Mouse (Mus musculus): Measurements from ENCODE around the gene Pelo. TPM values are rescaled to one million over a fixed set of nuclear protein-coding genes. Genes with fewer than 3 reads are reported as not detected.

Pelo gene
- polyA plus RNA-seq, 1 experiment from 2014 or later: 8.4 TPM

DNA sequence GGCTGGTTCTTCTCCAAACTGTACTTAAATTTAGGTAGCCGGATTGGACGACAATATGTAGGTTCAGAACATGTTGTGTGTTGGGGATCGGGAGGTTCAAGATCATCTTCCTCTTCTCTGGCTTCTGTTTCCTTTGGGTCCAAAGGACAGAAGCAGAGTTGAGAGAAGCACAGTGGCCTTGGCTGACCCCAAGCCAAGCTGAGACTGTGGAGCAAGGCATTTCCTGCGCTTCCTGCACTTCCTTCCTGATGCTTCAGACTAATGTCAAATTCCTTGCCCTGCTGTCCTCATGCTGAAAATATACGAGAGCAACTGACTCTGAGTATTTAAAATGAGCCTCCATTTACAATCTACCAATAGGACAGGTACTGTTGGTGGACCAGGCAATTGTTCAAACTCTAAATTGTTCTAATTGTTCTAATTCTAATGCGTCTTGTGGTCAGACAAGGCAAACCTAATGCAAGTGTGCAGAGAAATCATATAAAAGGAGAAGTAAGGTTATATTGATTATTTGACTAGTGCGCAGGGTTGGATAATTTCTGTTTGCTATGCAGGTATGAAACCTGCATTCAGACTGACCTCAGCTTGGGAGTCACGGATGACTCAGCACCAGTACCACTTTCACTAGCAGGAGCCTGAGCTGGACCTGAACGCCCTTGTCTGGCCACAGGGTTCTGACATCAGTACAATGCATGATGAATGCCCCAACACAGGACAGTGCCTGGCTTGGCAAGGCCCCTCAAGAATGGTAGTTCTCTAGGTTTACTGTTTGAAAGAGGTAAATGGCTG is 12.4 kb downstream of the Pelo start:
- no peak for TF ChIP-seq CTCF (IDR thresholded peaks at IDR 0.05; ENCODE audit: low read depth)

GRCm38 (mm10) chr13:115072386-115072785 is 17.6 kb downstream of the Pelo start:
- Histone ChIP-seq H3K27me3 (ENCODE audit: insufficient read depth, low read length) (no peaks in the 10 kb centered on the region), H3K36me3 (ENCODE audit: insufficient read depth, low read length) (no peaks in the 10 kb centered on the region), H3K4me1 (replicated peaks; ENCODE audit: insufficient read depth, low read length) (peaks cover 8% of the 10 kb centered on the region; the same call in 1 of the 2 replicates), H3K4me2 (ENCODE audit: low read length) (no peak overlapping the region), H3K9ac (ENCODE audit: low read depth, low read length) (no peak overlapping the region), H3K4me3 (replicated peaks; ENCODE audit: low read depth, low read length) (no peak overlapping the region), H3K27ac (no peak overlapping the region), H3K9me3 (replicated peaks; ENCODE audit: low read length) (no peaks in the 10 kb centered on the region)
- no peak for ATAC-seq (replicated peaks; ENCODE audit: low FRiP score, low read depth)
- 62% methylated on average over 6 of the region's 6 CpGs for WGBS
- DNase-seq (ENCODE audit: low spot score): peak; percentile 61
- no peak for TF ChIP-seq CTCF (IDR thresholded peaks at IDR 0.05; ENCODE audit: low read depth)

More for the DNA sequence above, 12.4 kb downstream of the Pelo start:
- H3K27ac ChIP-seq: no peak overlapping the region
- no peaks in the 10 kb centered on the region; the same call in 1 of the 2 replicates for H3K4me1 ChIP-seq (replicated peaks; ENCODE audit: insufficient read depth, low read length)
- DNase-seq (ENCODE audit: low spot score) (no peak), ATAC-seq (replicated peaks; ENCODE audit: low FRiP score, low read depth) (no peak)
- H3K9me3 ChIP-seq (replicated peaks; ENCODE audit: low read length): no peaks in the 10 kb centered on the region
- H3K9ac ChIP-seq (ENCODE audit: low read depth, low read length): no peak overlapping the region
- no peak overlapping the region for H3K4me3 ChIP-seq (replicated peaks; ENCODE audit: low read depth, low read length)
- no peaks in the 10 kb centered on the region for H3K36me3 ChIP-seq (ENCODE audit: insufficient read depth, low read length)
- WGBS: 70% methylated on average over 9 of the region's 9 CpGs
- H3K4me2 ChIP-seq (ENCODE audit: low read length): no peak overlapping the region
- no peaks in the 10 kb centered on the region for H3K27me3 ChIP-seq (ENCODE audit: insufficient read depth, low read length)

GRCm38 (mm10) chr13:115071431-115071830 is 18.6 kb downstream of the Pelo start:
- no peak for TF ChIP-seq CTCF (IDR thresholded peaks at IDR 0.05; ENCODE audit: low read depth)
- Histone ChIP-seq H3K4me1 (replicated peaks; ENCODE audit: insufficient read depth, low read length) (peaks cover 8% of the 10 kb centered on the region; the same call in 1 of the 2 replicates), H3K9ac (ENCODE audit: low read depth, low read length) (no peak overlapping the region), H3K27me3 (ENCODE audit: insufficient read depth, low read length) (no peaks in the 10 kb centered on the region), H3K4me3 (replicated peaks; ENCODE audit: low read depth, low read length) (no peak overlapping the region), H3K27ac (no peak overlapping the region), H3K9me3 (replicated peaks; ENCODE audit: low read length) (no peaks in the 10 kb centered on the region), H3K36me3 (ENCODE audit: insufficient read depth, low read length) (no peaks in the 10 kb centered on the region), H3K4me2 (ENCODE audit: low read length) (no peak overlapping the region)
- DNase-seq (ENCODE audit: low spot score): no peak
- WGBS: 68% methylated on average over 3 of the region's 3 CpGs
- ATAC-seq (replicated peaks; ENCODE audit: low FRiP score, low read depth): no peak

DNA sequence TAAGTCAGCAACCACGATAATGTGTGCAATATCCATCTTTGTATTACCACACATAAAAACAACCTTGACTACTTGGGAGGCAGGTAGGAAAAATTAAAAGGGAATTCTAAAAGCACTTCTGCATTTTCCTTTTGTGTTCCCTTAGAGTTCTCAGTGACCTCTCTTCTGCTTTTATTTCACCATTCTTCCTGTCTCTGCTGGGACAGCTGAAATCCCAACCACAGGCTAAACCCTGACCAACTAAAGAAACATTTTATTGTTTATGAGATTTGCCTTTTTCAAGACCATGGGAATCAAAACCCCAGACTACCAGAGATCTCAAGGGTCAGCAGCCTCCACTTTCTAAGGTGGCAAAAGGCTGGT is 22.0 kb downstream of the Pelo start:
- no peaks in the 10 kb centered on the region for H3K9me3 ChIP-seq (replicated peaks; ENCODE audit: low read length)
- no peak overlapping the region for H3K4me3 ChIP-seq (replicated peaks; ENCODE audit: low read depth, low read length)
- no peak for DNase-seq (ENCODE audit: low spot score)
- H3K9ac ChIP-seq (ENCODE audit: low read depth, low read length): no peak overlapping the region
- 53% methylated on average over 1 of the region's 1 CpGs for WGBS
- H3K4me1 ChIP-seq (replicated peaks; ENCODE audit: insufficient read depth, low read length): peaks cover 8% of the 10 kb centered on the region; the same call in 1 of the 2 replicates
- H3K4me2 ChIP-seq (ENCODE audit: low read length): no peak overlapping the region
- no peak for TF ChIP-seq CTCF (IDR thresholded peaks at IDR 0.05; ENCODE audit: low read depth)
- ATAC-seq (replicated peaks; ENCODE audit: low FRiP score, low read depth): no peak
- H3K27ac ChIP-seq: peak overlapping the region; percentile 67; the same call in 1 of the 2 replicates
- H3K27me3 ChIP-seq (ENCODE audit: insufficient read depth, low read length): no peaks in the 10 kb centered on the region
- H3K36me3 ChIP-seq (ENCODE audit: insufficient read depth, low read length): no peaks in the 10 kb centered on the region

DNA sequence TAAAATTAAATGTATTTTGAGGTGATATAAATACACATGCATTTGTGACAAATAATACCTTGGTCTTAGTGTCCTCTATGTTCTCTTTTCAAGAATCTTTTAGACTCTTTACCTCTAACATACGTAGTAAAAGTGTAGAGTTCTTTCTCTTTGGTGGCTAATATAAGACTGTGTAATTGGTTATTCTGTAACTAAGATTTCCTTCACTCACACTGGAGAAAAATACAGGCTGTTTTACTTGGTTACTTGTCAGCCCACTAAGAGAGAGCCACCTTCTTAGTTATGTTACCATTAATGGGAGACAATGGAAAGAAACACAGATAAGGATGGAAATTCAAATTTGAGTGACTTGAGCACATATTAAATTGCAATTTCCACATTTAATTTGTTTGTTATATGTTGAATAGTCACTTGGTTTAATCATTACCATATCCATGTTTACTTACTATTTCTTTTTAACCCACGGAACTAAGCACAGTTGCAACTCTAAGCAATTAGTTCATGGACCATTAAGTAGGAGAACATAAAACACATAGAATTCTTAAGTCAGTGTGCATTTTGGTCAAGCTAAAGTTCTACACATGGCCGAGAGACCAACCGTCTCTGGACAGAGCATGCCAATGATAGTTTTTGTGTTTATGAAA is 22.5 kb downstream of the Pelo start:
- H3K27me3 ChIP-seq (ENCODE audit: insufficient read depth, low read length): no peaks in the 10 kb centered on the region
- TF ChIP-seq CTCF (IDR thresholded peaks at IDR 0.05; ENCODE audit: low read depth): no peak
- H3K4me3 ChIP-seq (replicated peaks; ENCODE audit: low read depth, low read length): no peak overlapping the region
- WGBS: 45% methylated on average over 4 of the region's 4 CpGs
- H3K4me1 ChIP-seq (replicated peaks; ENCODE audit: insufficient read depth, low read length): peaks cover 8% of the 10 kb centered on the region; the same call in 1 of the 2 replicates
- ATAC-seq (replicated peaks; ENCODE audit: low FRiP score, low read depth) (peak; percentile 43; the same call in 1 of the 2 replicates), DNase-seq (ENCODE audit: low spot score) (peak; percentile 58)
- no peak overlapping the region for H3K4me2 ChIP-seq (ENCODE audit: low read length)
- no peaks in the 10 kb centered on the region for H3K36me3 ChIP-seq (ENCODE audit: insufficient read depth, low read length)
- H3K9me3 ChIP-seq (replicated peaks; ENCODE audit: low read length): no peaks in the 10 kb centered on the region
- no peak overlapping the region for H3K9ac ChIP-seq (ENCODE audit: low read depth, low read length)
- H3K27ac ChIP-seq: no peak overlapping the region

GRCm38 (mm10) chr13:115057555-115057954 is 32.4 kb downstream of the Pelo start:
- TF ChIP-seq CTCF (IDR thresholded peaks at IDR 0.05; ENCODE audit: low read depth): no peak
- Histone ChIP-seq H3K4me1 (replicated peaks; ENCODE audit: insufficient read depth, low read length) (peaks cover 12% of the 10 kb centered on the region), H3K27me3 (ENCODE audit: insufficient read depth, low read length) (no peaks in the 10 kb centered on the region), H3K27ac (no peak overlapping the region), H3K36me3 (ENCODE audit: insufficient read depth, low read length) (no peaks in the 10 kb centered on the region), H3K4me2 (ENCODE audit: low read length) (no peak overlapping the region), H3K9ac (ENCODE audit: low read depth, low read length) (no peak overlapping the region), H3K4me3 (replicated peaks; ENCODE audit: low read depth, low read length) (no peak overlapping the region), H3K9me3 (replicated peaks; ENCODE audit: low read length) (no peaks in the 10 kb centered on the region)
- ATAC-seq (replicated peaks; ENCODE audit: low FRiP score, low read depth) (no peak), DNase-seq (ENCODE audit: low spot score) (no peak)
- WGBS: 73% methylated on average over 5 of the region's 5 CpGs

All from kidney, postnatal 0 days (tissue).